Mouse (Mus musculus): ENCODE results near the gene Hnrnpf. TPM values are rescaled to one million over a fixed set of nuclear protein-coding genes. Genes with fewer than 3 reads are reported as not detected.

Gene Hnrnpf
- polyA plus RNA-seq, 1 experiment from 2014 or later, result 487 TPM

DNA sequence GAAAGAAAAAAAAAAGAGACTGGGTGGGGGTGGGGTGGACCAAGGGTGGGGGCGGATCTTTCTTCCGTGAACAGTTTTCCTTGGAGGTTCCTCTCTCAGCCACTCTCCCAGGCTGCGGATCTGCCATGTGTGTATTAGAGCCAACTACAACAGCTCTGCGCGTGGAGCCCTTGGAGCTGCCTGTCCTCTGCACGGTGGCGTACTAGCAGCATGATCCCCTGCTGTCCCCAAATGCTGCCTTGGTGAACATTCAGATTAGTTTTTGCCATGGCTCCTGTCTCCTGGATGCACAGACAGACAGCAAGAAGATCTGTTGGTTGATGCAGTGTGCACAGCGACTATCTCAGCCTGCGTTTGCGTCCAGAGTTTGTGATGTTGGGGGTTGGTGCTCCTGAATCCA lies 42.6 kb downstream of the Hnrnpf start:
- WGBS (ENCODE audit: insufficient replicate concordance), result 66% methylated on average over 10 of the region's 10 CpGs
- H3K27ac ChIP-seq (replicated peaks), result no peak overlapping the region
- no peaks in the 10 kb centered on the region for H3K27me3 ChIP-seq
- no peaks in the 10 kb centered on the region for H3K4me1 ChIP-seq (replicated peaks)
- H3K4me3 ChIP-seq (replicated peaks), result no peak overlapping the region
- no peak overlapping the region for H3K4me2 ChIP-seq
- H3K9ac ChIP-seq, result no peak overlapping the region
- H3K9me3 ChIP-seq (replicated peaks), result no peaks in the 10 kb centered on the region
- no peak for ATAC-seq (ENCODE audit: insufficient read depth)
- H3K36me3 ChIP-seq (replicated peaks), result no peaks in the 10 kb centered on the region

DNA sequence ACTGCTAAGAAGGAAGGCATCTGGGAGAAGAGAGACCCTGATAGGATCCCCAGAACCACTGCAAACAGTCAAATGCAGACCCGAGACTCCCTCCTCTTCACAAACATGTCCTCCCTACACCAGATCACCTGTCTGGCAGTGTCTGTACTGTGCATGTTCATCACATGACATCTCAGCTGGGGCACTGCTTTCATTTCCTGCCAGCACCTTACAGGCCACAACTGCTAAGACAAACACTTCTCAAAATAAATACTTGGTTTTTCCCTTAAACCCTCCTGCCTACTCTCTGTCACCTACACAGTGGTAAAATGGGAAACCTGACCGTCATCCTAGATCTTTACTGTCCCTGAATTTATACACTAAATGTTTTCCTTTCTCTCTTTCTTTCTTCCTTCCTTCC lies 43.8 kb downstream of the Hnrnpf start:
- Histone ChIP-seq H3K9ac (no peak overlapping the region), H3K4me2 (no peak overlapping the region), H3K4me3 (replicated peaks) (no peak overlapping the region), H3K4me1 (replicated peaks) (no peaks in the 10 kb centered on the region), H3K9me3 (replicated peaks) (no peaks in the 10 kb centered on the region), H3K36me3 (replicated peaks) (no peaks in the 10 kb centered on the region), H3K27me3 (no peaks in the 10 kb centered on the region), H3K27ac (replicated peaks) (no peak overlapping the region)
- no peak for ATAC-seq (ENCODE audit: insufficient read depth)
- WGBS (ENCODE audit: insufficient replicate concordance), result 63% methylated on average over 2 of the region's 2 CpGs

GRCm38 (mm10) chr6:117952330-117952729 lies 52.2 kb downstream of the Hnrnpf start:
- no peaks in the 10 kb centered on the region for H3K36me3 ChIP-seq (replicated peaks)
- H3K4me2 ChIP-seq, result no peak overlapping the region
- no peak overlapping the region for H3K27ac ChIP-seq (replicated peaks)
- WGBS (ENCODE audit: insufficient replicate concordance), result 60% methylated on average over 4 of the region's 4 CpGs
- H3K27me3 ChIP-seq, result no peaks in the 10 kb centered on the region
- no peaks in the 10 kb centered on the region for H3K9me3 ChIP-seq (replicated peaks)
- H3K9ac ChIP-seq, result no peak overlapping the region
- ATAC-seq (ENCODE audit: insufficient read depth), result no peak
- H3K4me1 ChIP-seq (replicated peaks), result 0 out of 2 replicates have a peak, but pooled peaks cover 4% of the 10 kb centered on the region
- H3K4me3 ChIP-seq (replicated peaks), result no peak overlapping the region

DNA sequence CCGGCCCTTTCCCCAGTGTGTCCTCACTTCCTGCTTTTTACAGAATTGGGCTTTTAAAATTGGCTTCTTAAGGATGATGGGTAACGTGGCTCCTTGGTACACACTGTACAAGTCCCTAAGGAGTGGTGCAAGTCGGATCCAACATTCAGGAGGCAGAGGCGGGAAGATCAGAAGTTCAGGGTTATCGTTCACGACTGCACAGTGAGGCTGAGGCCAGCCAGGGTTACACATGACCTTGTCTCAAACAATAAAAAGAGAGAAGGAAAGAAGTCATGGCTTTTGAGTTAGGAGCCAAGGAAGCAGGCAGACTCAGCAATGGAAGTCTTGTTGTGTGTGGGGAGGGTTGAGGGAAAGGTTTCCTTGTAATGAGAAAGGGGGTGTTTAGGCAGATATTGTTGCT lies 56.0 kb downstream of the Hnrnpf start:
- no peaks in the 10 kb centered on the region for H3K9me3 ChIP-seq (replicated peaks)
- H3K4me3 ChIP-seq (replicated peaks), result no peak overlapping the region
- H3K4me1 ChIP-seq (replicated peaks), result 0 out of 2 replicates have a peak, but pooled peaks cover 4% of the 10 kb centered on the region
- no peak overlapping the region for H3K4me2 ChIP-seq
- H3K36me3 ChIP-seq (replicated peaks), result no peaks in the 10 kb centered on the region
- no peak overlapping the region for H3K27ac ChIP-seq (replicated peaks)
- no peak overlapping the region for H3K9ac ChIP-seq
- 55% methylated on average over 6 of the region's 6 CpGs for WGBS (ENCODE audit: insufficient replicate concordance)
- no peak for ATAC-seq (ENCODE audit: insufficient read depth)
- no peaks in the 10 kb centered on the region for H3K27me3 ChIP-seq

- Histone ChIP-seq H3K4me2 (no peak overlapping the region; the same call in 1 of the 2 replicates), H3K36me3 (replicated peaks) (no peaks in the 10 kb centered on the region), H3K27ac (replicated peaks) (no peak overlapping the region), H3K27me3 (no peaks in the 10 kb centered on the region), H3K4me1 (replicated peaks) (0 out of 2 replicates have a peak, but pooled peaks cover 4% of the 10 kb centered on the region), H3K4me3 (replicated peaks) (no peak overlapping the region), H3K9ac (no peak overlapping the region), H3K9me3 (replicated peaks) (no peaks in the 10 kb centered on the region)
- 25% methylated on average over 14 of the region's 14 CpGs for WGBS (ENCODE audit: insufficient replicate concordance)
- ATAC-seq (ENCODE audit: insufficient read depth), result no peak
Observed at GRCm38 (mm10) chr6:117956851-117957501, 56.9 kb downstream of the Hnrnpf start.

GRCm38 (mm10) chr6:117963201-117963600 lies 63.1 kb downstream of the Hnrnpf start:
- Histone ChIP-seq H3K9ac (no peak overlapping the region), H3K9me3 (replicated peaks) (no peaks in the 10 kb centered on the region), H3K27me3 (no peaks in the 10 kb centered on the region), H3K4me3 (replicated peaks) (no peak overlapping the region), H3K4me2 (no peak overlapping the region), H3K27ac (replicated peaks) (no peak overlapping the region), H3K4me1 (replicated peaks) (no peaks in the 10 kb centered on the region), H3K36me3 (replicated peaks) (no peaks in the 10 kb centered on the region)
- no peak for ATAC-seq (ENCODE audit: insufficient read depth)
- WGBS (ENCODE audit: insufficient replicate concordance), result 58% methylated on average over 3 of the region's 3 CpGs

- H3K36me3 ChIP-seq (replicated peaks), result no peaks in the 10 kb centered on the region
- no peak for ATAC-seq (ENCODE audit: insufficient read depth)
- no peak overlapping the region for H3K9ac ChIP-seq
- WGBS (ENCODE audit: insufficient replicate concordance), result 18% methylated on average over 9 of the region's 9 CpGs
- H3K4me1 ChIP-seq (replicated peaks), result no peaks in the 10 kb centered on the region
- H3K27me3 ChIP-seq, result no peaks in the 10 kb centered on the region
- H3K4me3 ChIP-seq (replicated peaks), result no peak overlapping the region
- H3K4me2 ChIP-seq, result no peak overlapping the region
- H3K27ac ChIP-seq (replicated peaks), result no peak overlapping the region
- no peaks in the 10 kb centered on the region for H3K9me3 ChIP-seq (replicated peaks)
Observed at GRCm38 (mm10) chr6:117966729-117967128, 66.6 kb downstream of the Hnrnpf start.

Small RNA genes within 50 kb of the gene (microRNA-seq; reads per million reads assigned to microRNA genes)
- not detected for gene Gm25535

Other genes with a start within 250 kb of the Hnrnpf start
- 29.5 and 31.6 TPM in 2 replicates for gene Zfp637, start 59.1 kb upstream of the Hnrnpf start, polyA plus RNA-seq (2015; fragmentation: Nextera tagmentation; extraction: Ambion mirVana)
- 2.0 and 2.4 TPM in 2 replicates for gene Zfp239, start 38.2 kb upstream of the Hnrnpf start, polyA plus RNA-seq (2015; fragmentation: Nextera tagmentation; extraction: Ambion mirVana)
- 0.36 and 0.47 TPM in 2 replicates for gene Fxyd4, start 37.4 kb downstream of the Hnrnpf start, polyA plus RNA-seq (2015; fragmentation: Nextera tagmentation; extraction: Ambion mirVana)
- 0.05 TPM in 1 of 2 replicates, not detected in the other for gene Rasgef1a, start 111.1 kb downstream of the Hnrnpf start, polyA plus RNA-seq (2015; fragmentation: Nextera tagmentation; extraction: Ambion mirVana)
- 6.7 and 7.0 TPM in 2 replicates for gene Csgalnact2, start 238.8 kb downstream of the Hnrnpf start, polyA plus RNA-seq (2015; fragmentation: Nextera tagmentation; extraction: Ambion mirVana)

Measured in liver, embryonic 15.5 days (tissue).